Mouse (Mus musculus): Measurements from ENCODE around the gene Ccnjl.

The Ccnjl gene

GRCm38 (mm10) chr11:43520521-43520920, 8.1 kb upstream of the Ccnjl start:
- no peak for DNase-seq (ENCODE audit: low read depth)

- no peak for DNase-seq (ENCODE audit: low read depth)
Measured at GRCm38 (mm10) chr11:43528078-43528682, 404 bp upstream of the Ccnjl start.

- no peak for DNase-seq (ENCODE audit: low read depth)
Measured at GRCm38 (mm10) chr11:43530043-43530442, 1.5 kb downstream of the Ccnjl start.

- no peak for DNase-seq (ENCODE audit: low read depth)
Measured at GRCm38 (mm10) chr11:43531619-43532018, 3.0 kb downstream of the Ccnjl start.

- no peak for DNase-seq (ENCODE audit: low read depth)
Measured at GRCm38 (mm10) chr11:43537074-43537473, 8.5 kb downstream of the Ccnjl start.

- no peak for DNase-seq (ENCODE audit: low read depth)
Measured at GRCm38 (mm10) chr11:43539863-43540262, 11.3 kb downstream of the Ccnjl start.

- DNase-seq (ENCODE audit: low read depth) = no peak
Measured at GRCm38 (mm10) chr11:43543711-43544466, 15.3 kb downstream of the Ccnjl start.

- DNase-seq (ENCODE audit: low read depth) = no peak
Measured at GRCm38 (mm10) chr11:43544819-43545218, 16.2 kb downstream of the Ccnjl start.

- no peak for DNase-seq (ENCODE audit: low read depth)
Measured at GRCm38 (mm10) chr11:43545873-43546475, 17.4 kb downstream of the Ccnjl start.

GRCm38 (mm10) chr11:43546678-43547077, 18.1 kb downstream of the Ccnjl start:
- DNase-seq (ENCODE audit: low read depth) = no peak

GRCm38 (mm10) chr11:43548148-43548547, 19.6 kb downstream of the Ccnjl start:
- DNase-seq (ENCODE audit: low read depth) = no peak

- no peak for DNase-seq (ENCODE audit: low read depth)
Measured at GRCm38 (mm10) chr11:43548657-43549435, 20.3 kb downstream of the Ccnjl start.

GRCm38 (mm10) chr11:43549701-43550100, 21.1 kb downstream of the Ccnjl start:
- no peak for DNase-seq (ENCODE audit: low read depth)

GRCm38 (mm10) chr11:43551756-43552155, 23.2 kb downstream of the Ccnjl start:
- no peak for DNase-seq (ENCODE audit: low read depth)

- no peak for DNase-seq (ENCODE audit: low read depth)
Measured at GRCm38 (mm10) chr11:43552675-43553074, 24.1 kb downstream of the Ccnjl start.

GRCm38 (mm10) chr11:43556538-43556937, 28.0 kb downstream of the Ccnjl start:
- no peak for DNase-seq (ENCODE audit: low read depth)

- DNase-seq (ENCODE audit: low read depth) = no peak
Measured at GRCm38 (mm10) chr11:43559515-43560292, 31.1 kb downstream of the Ccnjl start.

- DNase-seq (ENCODE audit: low read depth) = no peak
Measured at GRCm38 (mm10) chr11:43563654-43564244, 35.2 kb downstream of the Ccnjl start.

GRCm38 (mm10) chr11:43565414-43565813, 36.8 kb downstream of the Ccnjl start:
- no peak for DNase-seq (ENCODE audit: low read depth)

- DNase-seq (ENCODE audit: low read depth) = no peak
Measured at GRCm38 (mm10) chr11:43565852-43566251, 37.3 kb downstream of the Ccnjl start.

GRCm38 (mm10) chr11:43566696-43567095, 38.1 kb downstream of the Ccnjl start:
- no peak for DNase-seq (ENCODE audit: low read depth)

Measured in NIH3T3 (cell line).